Mouse (Mus musculus): ENCODE measurements around the gene Jund.

The Jund gene

DNA sequence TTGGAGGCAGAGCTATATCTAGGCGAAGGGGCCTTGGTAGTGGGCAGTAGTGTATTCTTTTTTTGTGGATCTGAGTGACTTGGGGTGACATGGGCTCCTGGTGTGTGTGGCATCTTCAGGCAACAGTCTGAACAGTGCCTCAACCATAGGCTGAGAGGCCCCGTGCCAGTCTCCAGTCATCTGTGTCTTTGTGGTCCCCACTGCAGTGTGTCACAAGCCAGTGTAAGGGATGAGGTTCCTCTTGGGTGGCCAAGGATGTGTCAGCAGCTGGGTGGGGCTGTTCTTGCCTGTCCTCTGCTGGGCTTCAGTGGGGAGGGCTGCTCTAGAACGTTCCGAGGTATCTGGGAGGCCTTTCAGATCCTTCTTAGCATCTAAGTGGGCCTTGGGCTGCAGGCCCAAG is 32.2 kb downstream of the Jund start:
- no peak for DNase-seq

DNA sequence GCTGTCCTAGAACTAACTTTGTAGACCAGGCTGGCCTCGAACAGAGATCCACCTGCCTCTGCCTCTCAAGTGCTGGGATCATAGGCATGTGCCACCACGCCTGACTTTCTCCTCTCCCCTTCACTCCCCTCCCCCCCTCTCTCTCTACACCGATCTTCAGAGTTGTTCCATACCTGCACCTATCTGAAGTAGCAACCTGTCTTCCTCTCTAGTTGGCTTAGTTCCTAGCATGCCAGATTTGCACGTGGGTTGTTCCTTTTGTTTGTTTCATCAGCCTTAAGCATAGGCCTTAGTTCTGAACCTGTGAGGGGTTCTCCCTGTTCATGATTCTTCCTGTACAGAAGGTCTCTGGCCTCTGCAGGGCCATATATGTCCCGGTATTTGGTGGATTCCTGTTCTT is 39.0 kb downstream of the Jund start:
- DNase-seq = no peak

GRCm38 (mm10) chr8:70738211-70738610 is 39.5 kb downstream of the Jund start:
- peak; percentile 75 for DNase-seq

- DNase-seq = no peak
Observed at GRCm38 (mm10) chr8:70741661-70742060, 42.9 kb downstream of the Jund start.

GRCm38 (mm10) chr8:70742176-70742575 is 43.4 kb downstream of the Jund start:
- DNase-seq = no peak

GRCm38 (mm10) chr8:70742981-70743655 is 44.4 kb downstream of the Jund start:
- no peak for DNase-seq

GRCm38 (mm10) chr8:70743656-70744590 is 45.2 kb downstream of the Jund start:
- peak; percentile 67 for DNase-seq

DNA sequence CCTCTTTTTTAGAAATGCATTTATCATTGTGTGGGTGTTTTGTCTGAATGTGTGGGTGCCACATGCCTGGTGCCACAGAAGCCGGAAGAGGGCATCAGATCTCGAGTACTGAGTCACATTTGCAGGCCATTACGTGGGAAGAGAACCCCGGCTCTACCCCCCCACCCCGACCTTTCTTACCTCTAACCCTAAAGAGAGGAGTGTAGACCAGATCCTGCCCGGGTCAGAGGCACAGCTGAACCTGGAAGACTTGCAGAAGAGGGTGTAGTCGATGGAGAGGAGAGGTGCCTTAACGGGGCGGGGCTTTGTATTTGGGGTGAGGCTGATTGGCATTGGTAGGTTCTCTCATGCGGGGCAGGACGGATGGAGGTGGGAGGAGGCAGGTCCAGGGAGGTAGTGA is 46.1 kb downstream of the Jund start:
- DNase-seq = peak; percentile 7

DNA sequence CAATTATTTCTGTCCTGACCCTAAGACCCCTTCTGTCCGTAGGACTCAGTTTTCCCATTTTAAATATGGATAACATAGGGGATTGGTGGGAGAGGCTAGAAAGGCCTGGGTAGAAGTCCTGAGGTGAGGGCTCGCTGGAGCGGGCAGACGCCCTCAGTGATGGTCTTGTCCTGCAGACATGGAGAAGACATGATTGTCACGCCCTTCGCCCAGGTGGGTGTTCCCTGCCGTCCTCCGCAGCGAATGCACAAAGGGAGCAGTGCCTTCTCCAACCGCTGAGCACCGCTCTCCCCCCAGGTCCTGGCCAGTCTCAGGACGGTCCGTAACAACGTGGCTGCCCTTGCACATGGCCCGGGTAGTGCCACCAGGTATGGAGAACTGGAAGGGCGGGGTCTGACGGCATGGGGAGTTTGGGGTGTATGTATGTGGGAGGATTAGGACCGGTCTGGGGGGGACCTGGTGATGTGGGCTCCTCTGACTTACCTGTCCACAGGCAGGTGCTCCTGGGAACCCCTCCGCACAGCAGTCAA is 47.0 kb downstream of the Jund start:
- DNase-seq = peak; percentile 2

DNA sequence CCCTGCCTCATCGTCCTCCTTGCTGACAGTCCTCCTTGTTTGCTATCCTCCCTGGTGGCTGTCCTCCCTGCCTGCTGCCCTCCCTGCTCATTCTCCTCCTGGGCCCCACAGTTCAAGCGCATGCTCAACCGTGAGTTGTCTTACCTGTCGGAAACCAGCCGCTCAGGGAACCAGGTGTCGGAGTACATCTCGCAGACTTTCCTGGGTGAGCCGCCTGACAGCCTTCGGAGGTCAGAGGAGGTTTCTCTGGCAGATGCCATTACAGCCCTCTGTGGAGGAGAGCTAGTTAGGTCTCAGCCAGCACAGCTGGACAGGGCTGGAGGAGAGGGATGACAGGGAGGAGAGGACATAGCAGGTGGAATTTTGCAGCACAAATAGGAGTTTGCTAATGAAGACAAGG is 47.9 kb downstream of the Jund start:
- DNase-seq = no peak

GRCm38 (mm10) chr8:70747211-70747890 is 48.6 kb downstream of the Jund start:
- DNase-seq = peak; percentile 0

GRCm38 (mm10) chr8:70748246-70749096 is 49.7 kb downstream of the Jund start:
- DNase-seq = peak; percentile 1

- peak; percentile 6 for DNase-seq
Observed at GRCm38 (mm10) chr8:70749097-70749674, 50.4 kb downstream of the Jund start.
